Mouse (Mus musculus): ENCODE measurements around the gene Epb41l1. TPM values are rescaled to one million over a fixed set of nuclear protein-coding genes. Genes with fewer than 3 reads are reported as not detected.
"Not testable (repeated sequence)": the region's sequence is repeated elsewhere in the genome, so short reads cannot be mapped to it uniquely, and the experiment has no call there.

The Epb41l1 gene
- polyA plus RNA-seq, 1 experiment from 2014 or later, result 4.4 TPM

- 37% methylated on average over 5 of the region's 5 CpGs for WGBS
- Histone ChIP-seq H3K4me3 (replicated peaks) (no peak overlapping the region), H3K4me2 (no peak overlapping the region), H3K36me3 (replicated peaks) (peaks cover 32% of the 10 kb centered on the region), H3K4me1 (peaks cover 12% of the 10 kb centered on the region), H3K9ac (no peak overlapping the region), H3K9me3 (no peaks in the 10 kb centered on the region), H3K27me3 (no peaks in the 10 kb centered on the region), H3K27ac (no peak overlapping the region)
- ATAC-seq (ENCODE audit: low FRiP score), result no peak
These were observed 77.2 kb downstream of the Epb41l1 start for GRCm38 (mm10) chr2:156497915-156498314.

GRCm38 (mm10) chr2:156501025-156501424 is 80.3 kb downstream of the Epb41l1 start:
- WGBS, result 94% methylated on average over 1 of the region's 1 CpGs
- H3K4me2 ChIP-seq, result no peak overlapping the region
- H3K27ac ChIP-seq, result no peak overlapping the region
- no peak overlapping the region for H3K4me3 ChIP-seq (replicated peaks)
- H3K4me1 ChIP-seq, result no peaks in the 10 kb centered on the region; the same call in 1 of the 2 replicates
- no peaks in the 10 kb centered on the region for H3K27me3 ChIP-seq
- H3K9me3 ChIP-seq, result no peaks in the 10 kb centered on the region
- H3K36me3 ChIP-seq (replicated peaks), result peaks cover 33% of the 10 kb centered on the region
- H3K9ac ChIP-seq, result no peak overlapping the region
- ATAC-seq (ENCODE audit: low FRiP score), result no peak

GRCm38 (mm10) chr2:156505533-156505932 is 84.8 kb downstream of the Epb41l1 start:
- H3K9ac ChIP-seq, result no peak overlapping the region
- H3K36me3 ChIP-seq (replicated peaks), result peaks cover 35% of the 10 kb centered on the region
- no peaks in the 10 kb centered on the region for H3K27me3 ChIP-seq
- no peak overlapping the region for H3K4me2 ChIP-seq
- no peak overlapping the region for H3K4me3 ChIP-seq (replicated peaks)
- ATAC-seq (ENCODE audit: low FRiP score), result no peak
- H3K4me1 ChIP-seq, result no peaks in the 10 kb centered on the region
- no peaks in the 10 kb centered on the region for H3K9me3 ChIP-seq
- WGBS, result 96% methylated on average over 13 of the region's 13 CpGs
- no peak overlapping the region for H3K27ac ChIP-seq

GRCm38 (mm10) chr2:156512028-156512427 is 91.3 kb downstream of the Epb41l1 start:
- H3K4me3 ChIP-seq (replicated peaks), result no peak overlapping the region
- no peak overlapping the region for H3K27ac ChIP-seq
- WGBS, result 87% methylated on average over 7 of the region's 7 CpGs
- no peak overlapping the region for H3K4me2 ChIP-seq
- ATAC-seq (ENCODE audit: low FRiP score), result no peak
- H3K9ac ChIP-seq, result no peak overlapping the region
- no peaks in the 10 kb centered on the region for H3K27me3 ChIP-seq
- peaks cover 22% of the 10 kb centered on the region for H3K36me3 ChIP-seq (replicated peaks)
- H3K9me3 ChIP-seq, result no peaks in the 10 kb centered on the region
- no peaks in the 10 kb centered on the region for H3K4me1 ChIP-seq

- Histone ChIP-seq H3K9me3 (no peaks in the 10 kb centered on the region), H3K4me3 (replicated peaks) (no peak overlapping the region), H3K27ac (no peak overlapping the region), H3K36me3 (replicated peaks) (peaks cover 17% of the 10 kb centered on the region), H3K27me3 (no peaks in the 10 kb centered on the region), H3K4me1 (no peaks in the 10 kb centered on the region), H3K4me2 (no peak overlapping the region), H3K9ac (no peak overlapping the region)
- ATAC-seq (ENCODE audit: low FRiP score), result no peak
- WGBS, result 98% methylated on average over 3 of the region's 6 CpGs
These were observed 91.9 kb downstream of the Epb41l1 start for GRCm38 (mm10) chr2:156512561-156512960.

GRCm38 (mm10) chr2:156515102-156515501 is 94.4 kb downstream of the Epb41l1 start:
- 85% methylated on average over 9 of the region's 9 CpGs for WGBS
- Histone ChIP-seq H3K27ac (no peak overlapping the region), H3K9me3 (no peaks in the 10 kb centered on the region), H3K27me3 (no peaks in the 10 kb centered on the region), H3K4me1 (no peaks in the 10 kb centered on the region), H3K9ac (no peak overlapping the region), H3K4me3 (replicated peaks) (no peak overlapping the region), H3K4me2 (no peak overlapping the region), H3K36me3 (replicated peaks) (peaks cover 12% of the 10 kb centered on the region; the same call in 1 of the 2 replicates)
- no peak for ATAC-seq (ENCODE audit: low FRiP score)

GRCm38 (mm10) chr2:156515565-156516185 is 95.0 kb downstream of the Epb41l1 start:
- Histone ChIP-seq H3K4me3 (replicated peaks) (no peak overlapping the region), H3K36me3 (replicated peaks) (peaks cover 9% of the 10 kb centered on the region; the same call in 1 of the 2 replicates), H3K9ac (no peak overlapping the region), H3K27me3 (no peaks in the 10 kb centered on the region), H3K27ac (no peak overlapping the region), H3K9me3 (no peaks in the 10 kb centered on the region), H3K4me2 (no peak overlapping the region), H3K4me1 (no peaks in the 10 kb centered on the region)
- peak; percentile 51; the same call in 1 of the 2 replicates for ATAC-seq (ENCODE audit: low FRiP score)
- WGBS, result 30% methylated on average over 7 of the region's 7 CpGs

- H3K4me2 ChIP-seq; H3K4me3 ChIP-seq (replicated peaks); H3K27ac ChIP-seq; H3K4me1 ChIP-seq; H3K36me3 ChIP-seq (replicated peaks); H3K9ac ChIP-seq; H3K9me3 ChIP-seq; H3K27me3 ChIP-seq: not testable (repeated sequence)
- ATAC-seq (ENCODE audit: low FRiP score), result peak; percentile 79; the same call in 1 of the 2 replicates
- 73% methylated on average over 2 of the region's 2 CpGs for WGBS
These were observed 96.0 kb downstream of the Epb41l1 start for GRCm38 (mm10) chr2:156516678-156517077.

- Histone ChIP-seq H3K9me3 (no peaks in the 10 kb centered on the region), H3K4me1 (no peaks in the 10 kb centered on the region), H3K27me3 (no peaks in the 10 kb centered on the region), H3K4me3 (replicated peaks) (no peak overlapping the region), H3K36me3 (replicated peaks) (peaks cover 16% of the 10 kb centered on the region), H3K27ac (no peak overlapping the region), H3K9ac (no peak overlapping the region), H3K4me2 (no peak overlapping the region)
- 86% methylated on average over 6 of the region's 6 CpGs for WGBS
- ATAC-seq (ENCODE audit: low FRiP score), result no peak
These were observed 97.6 kb downstream of the Epb41l1 start for GRCm38 (mm10) chr2:156518306-156518705.

- Histone ChIP-seq H3K36me3 (replicated peaks) (peaks cover 9% of the 10 kb centered on the region), H3K27ac (no peak overlapping the region), H3K4me2 (no peak overlapping the region), H3K4me1 (no peaks in the 10 kb centered on the region), H3K27me3 (no peaks in the 10 kb centered on the region), H3K4me3 (replicated peaks) (no peak overlapping the region), H3K9ac (no peak overlapping the region), H3K9me3 (no peaks in the 10 kb centered on the region)
- no peak for ATAC-seq (ENCODE audit: low FRiP score)
- 84% methylated on average over 5 of the region's 5 CpGs for WGBS
These were observed 98.9 kb downstream of the Epb41l1 start for GRCm38 (mm10) chr2:156519584-156519983.

GRCm38 (mm10) chr2:156522994-156523393 is 102.3 kb downstream of the Epb41l1 start:
- H3K4me2 ChIP-seq, result no peak overlapping the region
- no peaks in the 10 kb centered on the region for H3K27me3 ChIP-seq
- no peak overlapping the region for H3K4me3 ChIP-seq (replicated peaks)
- no peaks in the 10 kb centered on the region for H3K9me3 ChIP-seq
- H3K4me1 ChIP-seq, result no peaks in the 10 kb centered on the region
- H3K9ac ChIP-seq, result no peak overlapping the region
- H3K36me3 ChIP-seq (replicated peaks), result peaks cover 8% of the 10 kb centered on the region; the same call in 1 of the 2 replicates
- WGBS, result 86% methylated on average over 11 of the region's 11 CpGs
- no peak for ATAC-seq (ENCODE audit: low FRiP score)
- H3K27ac ChIP-seq, result no peak overlapping the region

- WGBS, result 66% methylated on average over 3 of the region's 3 CpGs
- Histone ChIP-seq H3K4me3 (replicated peaks) (no peak overlapping the region), H3K9me3 (no peaks in the 10 kb centered on the region), H3K4me2 (no peak overlapping the region), H3K9ac (no peak overlapping the region), H3K27me3 (no peaks in the 10 kb centered on the region), H3K36me3 (replicated peaks) (peaks cover 8% of the 10 kb centered on the region; the same call in 1 of the 2 replicates), H3K4me1 (no peaks in the 10 kb centered on the region), H3K27ac (no peak overlapping the region)
- no peak for ATAC-seq (ENCODE audit: low FRiP score)
These were observed 103.4 kb downstream of the Epb41l1 start for GRCm38 (mm10) chr2:156524078-156524477.

GRCm38 (mm10) chr2:156529726-156530125 is 109.0 kb downstream of the Epb41l1 start:
- no peak overlapping the region for H3K27ac ChIP-seq
- 54% methylated on average over 2 of the region's 2 CpGs for WGBS
- no peak for ATAC-seq (ENCODE audit: low FRiP score)

More at GRCm38 (mm10) chr2:156529726-156530125, 109.0 kb downstream of the Epb41l1 start:
- Histone ChIP-seq H3K4me2 (no peak overlapping the region), H3K27me3 (no peaks in the 10 kb centered on the region), H3K4me1 (no peaks in the 10 kb centered on the region), H3K9ac (no peak overlapping the region), H3K36me3 (replicated peaks) (0 out of 2 replicates have a peak, but pooled peaks cover 3% of the 10 kb centered on the region), H3K9me3 (no peaks in the 10 kb centered on the region), H3K4me3 (replicated peaks) (no peak overlapping the region)
